Mouse (Mus musculus): Measurements from ENCODE around the gene Olfr31.

The Olfr31 gene

GRCm38 (mm10) chr14:14354511-14355359, 32.1 kb downstream of the Olfr31 start:
- DNase-seq, result no peak

- no peak for DNase-seq
Observed at GRCm38 (mm10) chr14:14355360-14355646, 32.7 kb downstream of the Olfr31 start.

Data from kidney, postnatal 10 days (tissue).